Mouse (Mus musculus) testis, adult 2 months (tissue): ENCODE results near the gene Cbl.

Experiments used
- CTCF ChIP-seq: fragments of 200-500 bp; IDR thresholded peaks from 2 replicates; pipeline ENCODE4 v1.5.1; 2012; ENCODE audit warnings: low read depth, mild to moderate bottlenecking, inconsistent platforms, low read length, moderate library complexity; ENCODE audit not compliant: control insufficient read depth, insufficient read depth, insufficient replicate concordance
- POLR2A ChIP-seq: fragments of 200-500 bp; IDR thresholded peaks from 2 replicates; pipeline ENCODE4 v1.6.1; 2012; ENCODE audit warnings: low read depth, mild to moderate bottlenecking, inconsistent platforms, low read length, moderate library complexity; ENCODE audit not compliant: control insufficient read depth

- TF ChIP-seq POLR2A = no peak
- TF ChIP-seq CTCF = no peak
Observed at GRCm38 (mm10) chr9:44192794-44193193, 41.1 kb downstream of the Cbl start.
